Mouse (Mus musculus): ENCODE measurements at regions not wholly inside any gene's neighbourhood (a gene's known extent, or its start where the extent isn't known, plus 50 kb on each side); places are given as distances from the start of the nearest gene placed in this dataset.

GRCm38 (mm10) chr14:25229569-25229968 lies 229.4 kb upstream of the Zmiz1 start:
- Histone ChIP-seq H3K27ac (replicated peaks in 1 of 2; ENCODE audit: control insufficient read depth in 1 of 2, insufficient read depth in 1 of 2, low read depth in 2 of 2, low read length in 2 of 2) (peak overlapping the region in 1 of 2 experiments; percentile 38; a peak in 1 of 4 replicates), H3K4me2 (ENCODE audit: low read length) (no peak overlapping the region), H3K4me3 (ENCODE audit: control insufficient read depth in 1 of 2, insufficient read depth in 1 of 2, low read depth in 1 of 2, low read length in 2 of 2) (no peak overlapping the region), H3K27me3 (ENCODE audit: control insufficient read depth, insufficient read depth, low read length) (no peaks in the 10 kb centered on the region), H3K9ac (ENCODE audit: low read length) (peak overlapping the region; percentile 21; the same call in 1 of the 2 replicates), H3K9me3 (ENCODE audit: control insufficient read depth, low read length) (no peaks in the 10 kb centered on the region), H3K4me1 (ENCODE audit: control insufficient read depth in 2 of 2, insufficient read depth in 2 of 2, low read length in 2 of 2) (peaks cover 22 to 28% of the 10 kb centered on the region in 2 experiments), H3K36me3 (ENCODE audit: control insufficient read depth, insufficient read depth, low read length) (no peaks in the 10 kb centered on the region)
- WGBS = 40% methylated on average over 6 of the region's 6 CpGs
- ATAC-seq (ENCODE audit: insufficient number of reproducible peaks, insufficient read depth, low FRiP score, low read depth) = no peak

- Histone ChIP-seq H3K9ac (ENCODE audit: low read length) (no peak overlapping the region), H3K27ac (replicated peaks in 1 of 2; ENCODE audit: control insufficient read depth in 1 of 2, insufficient read depth in 1 of 2, low read depth in 2 of 2, low read length in 2 of 2) (0 out of 4 replicates have a peak overlapping the region, but pooled peaks of 1 of the 2 experiments have one; percentile 19), H3K27me3 (ENCODE audit: control insufficient read depth, insufficient read depth, low read length) (no peaks in the 10 kb centered on the region), H3K9me3 (ENCODE audit: control insufficient read depth, low read length) (no peaks in the 10 kb centered on the region), H3K4me1 (ENCODE audit: control insufficient read depth in 2 of 2, insufficient read depth in 2 of 2, low read length in 2 of 2) (peaks cover 10 to 16% of the 10 kb centered on the region in 2 experiments), H3K4me2 (ENCODE audit: low read length) (no peak overlapping the region), H3K4me3 (ENCODE audit: control insufficient read depth in 1 of 2, insufficient read depth in 1 of 2, low read depth in 1 of 2, low read length in 2 of 2) (no peak overlapping the region), H3K36me3 (ENCODE audit: control insufficient read depth, insufficient read depth, low read length) (no peaks in the 10 kb centered on the region)
- WGBS = 75% methylated on average over 1 of the region's 1 CpGs
- ATAC-seq (ENCODE audit: insufficient number of reproducible peaks, insufficient read depth, low FRiP score, low read depth) = peak; percentile 77
These were observed 227.1 kb upstream of the Zmiz1 start for GRCm38 (mm10) chr14:25231881-25232280.

GRCm38 (mm10) chr14:25236421-25236973 lies 222.5 kb upstream of the Zmiz1 start:
- no peaks in the 10 kb centered on the region for H3K9me3 ChIP-seq (ENCODE audit: control insufficient read depth, low read length)
- 66% methylated on average over 13 of the region's 13 CpGs for WGBS
- no peak overlapping the region for H3K4me3 ChIP-seq (ENCODE audit: control insufficient read depth in 1 of 2, insufficient read depth in 1 of 2, low read depth in 1 of 2, low read length in 2 of 2)
- H3K27ac ChIP-seq (replicated peaks in 1 of 2; ENCODE audit: control insufficient read depth in 1 of 2, insufficient read depth in 1 of 2, low read depth in 2 of 2, low read length in 2 of 2) = no peak overlapping the region
- no peaks in the 10 kb centered on the region for H3K36me3 ChIP-seq (ENCODE audit: control insufficient read depth, insufficient read depth, low read length)
- no peaks in the 10 kb centered on the region for H3K27me3 ChIP-seq (ENCODE audit: control insufficient read depth, insufficient read depth, low read length)
- peaks cover 2 to 5% of the 10 kb centered on the region in 2 experiments; a peak in 1 of 4 replicates for H3K4me1 ChIP-seq (ENCODE audit: control insufficient read depth in 2 of 2, insufficient read depth in 2 of 2, low read length in 2 of 2)
- no peak overlapping the region for H3K9ac ChIP-seq (ENCODE audit: low read length)
- no peak overlapping the region for H3K4me2 ChIP-seq (ENCODE audit: low read length)
- no peak for ATAC-seq (ENCODE audit: insufficient number of reproducible peaks, insufficient read depth, low FRiP score, low read depth)

GRCm38 (mm10) chr14:25239335-25239960 lies 219.5 kb upstream of the Zmiz1 start:
- no peaks in the 10 kb centered on the region for H3K9me3 ChIP-seq (ENCODE audit: control insufficient read depth, low read length)
- no peak overlapping the region for H3K4me3 ChIP-seq (ENCODE audit: control insufficient read depth in 1 of 2, insufficient read depth in 1 of 2, low read depth in 1 of 2, low read length in 2 of 2)
- H3K4me2 ChIP-seq (ENCODE audit: low read length) = no peak overlapping the region
- no peaks in the 10 kb centered on the region for H3K36me3 ChIP-seq (ENCODE audit: control insufficient read depth, insufficient read depth, low read length)
- H3K27me3 ChIP-seq (ENCODE audit: control insufficient read depth, insufficient read depth, low read length) = no peaks in the 10 kb centered on the region
- H3K9ac ChIP-seq (ENCODE audit: low read length) = no peak overlapping the region
- 66% methylated on average over 3 of the region's 3 CpGs for WGBS
- H3K4me1 ChIP-seq (ENCODE audit: control insufficient read depth in 2 of 2, insufficient read depth in 2 of 2, low read length in 2 of 2) = peaks cover 10 to 11% of the 10 kb centered on the region in 2 experiments
- H3K27ac ChIP-seq (replicated peaks in 1 of 2; ENCODE audit: control insufficient read depth in 1 of 2, insufficient read depth in 1 of 2, low read depth in 2 of 2, low read length in 2 of 2) = no peak overlapping the region
- no peak for ATAC-seq (ENCODE audit: insufficient number of reproducible peaks, insufficient read depth, low FRiP score, low read depth)

GRCm38 (mm10) chr14:25242753-25243152 lies 216.2 kb upstream of the Zmiz1 start:
- 74% methylated on average over 5 of the region's 5 CpGs for WGBS
- H3K27me3 ChIP-seq (ENCODE audit: control insufficient read depth, insufficient read depth, low read length) = no peaks in the 10 kb centered on the region
- H3K4me3 ChIP-seq (ENCODE audit: control insufficient read depth in 1 of 2, insufficient read depth in 1 of 2, low read depth in 1 of 2, low read length in 2 of 2) = no peak overlapping the region
- no peak overlapping the region for H3K9ac ChIP-seq (ENCODE audit: low read length)
- H3K4me2 ChIP-seq (ENCODE audit: low read length) = no peak overlapping the region
- peaks cover 10 to 11% of the 10 kb centered on the region in 2 experiments for H3K4me1 ChIP-seq (ENCODE audit: control insufficient read depth in 2 of 2, insufficient read depth in 2 of 2, low read length in 2 of 2)
- H3K27ac ChIP-seq (replicated peaks in 1 of 2; ENCODE audit: control insufficient read depth in 1 of 2, insufficient read depth in 1 of 2, low read depth in 2 of 2, low read length in 2 of 2) = no peak overlapping the region
- no peak for ATAC-seq (ENCODE audit: insufficient number of reproducible peaks, insufficient read depth, low FRiP score, low read depth)
- H3K36me3 ChIP-seq (ENCODE audit: control insufficient read depth, insufficient read depth, low read length) = no peaks in the 10 kb centered on the region
- H3K9me3 ChIP-seq (ENCODE audit: control insufficient read depth, low read length) = no peaks in the 10 kb centered on the region

- Histone ChIP-seq H3K4me2 (ENCODE audit: low read length) (no peak overlapping the region), H3K36me3 (ENCODE audit: control insufficient read depth, insufficient read depth, low read length) (no peaks in the 10 kb centered on the region), H3K4me1 (ENCODE audit: control insufficient read depth in 2 of 2, insufficient read depth in 2 of 2, low read length in 2 of 2) (peaks cover 10 to 11% of the 10 kb centered on the region in 2 experiments), H3K4me3 (ENCODE audit: control insufficient read depth in 1 of 2, insufficient read depth in 1 of 2, low read depth in 1 of 2, low read length in 2 of 2) (no peak overlapping the region), H3K9ac (ENCODE audit: low read length) (no peak overlapping the region), H3K27ac (replicated peaks in 1 of 2; ENCODE audit: control insufficient read depth in 1 of 2, insufficient read depth in 1 of 2, low read depth in 2 of 2, low read length in 2 of 2) (0 out of 4 replicates have a peak overlapping the region, but pooled peaks of 1 of the 2 experiments have one; percentile 6), H3K27me3 (ENCODE audit: control insufficient read depth, insufficient read depth, low read length) (no peaks in the 10 kb centered on the region), H3K9me3 (ENCODE audit: control insufficient read depth, low read length) (no peaks in the 10 kb centered on the region)
- ATAC-seq (ENCODE audit: insufficient number of reproducible peaks, insufficient read depth, low FRiP score, low read depth) = no peak
- 27% methylated on average over 4 of the region's 4 CpGs for WGBS
These were observed 215.7 kb upstream of the Zmiz1 start for GRCm38 (mm10) chr14:25243289-25243688.

GRCm38 (mm10) chr14:25243698-25244097 lies 215.3 kb upstream of the Zmiz1 start:
- no peak overlapping the region for H3K4me2 ChIP-seq (ENCODE audit: low read length)
- H3K36me3 ChIP-seq (ENCODE audit: control insufficient read depth, insufficient read depth, low read length) = no peaks in the 10 kb centered on the region
- H3K9ac ChIP-seq (ENCODE audit: low read length) = no peak overlapping the region
- no peak overlapping the region for H3K4me3 ChIP-seq (ENCODE audit: control insufficient read depth in 1 of 2, insufficient read depth in 1 of 2, low read depth in 1 of 2, low read length in 2 of 2)
- no peak overlapping the region; a peak in 1 of 4 replicates for H3K27ac ChIP-seq (replicated peaks in 1 of 2; ENCODE audit: control insufficient read depth in 1 of 2, insufficient read depth in 1 of 2, low read depth in 2 of 2, low read length in 2 of 2)
- no peaks in the 10 kb centered on the region for H3K9me3 ChIP-seq (ENCODE audit: control insufficient read depth, low read length)
- WGBS = 44% methylated on average over 5 of the region's 5 CpGs
- peaks cover 10 to 11% of the 10 kb centered on the region in 2 experiments for H3K4me1 ChIP-seq (ENCODE audit: control insufficient read depth in 2 of 2, insufficient read depth in 2 of 2, low read length in 2 of 2)
- no peaks in the 10 kb centered on the region for H3K27me3 ChIP-seq (ENCODE audit: control insufficient read depth, insufficient read depth, low read length)
- no peak for ATAC-seq (ENCODE audit: insufficient number of reproducible peaks, insufficient read depth, low FRiP score, low read depth)
